Mouse (Mus musculus): ENCODE results near the gene Kdelr2. TPM values are rescaled to one million over a fixed set of nuclear protein-coding genes. Genes with fewer than 3 reads are reported as not detected.

Gene Kdelr2
- total and polyA plus RNA-seq, 3 experiments: 49.6 to 52.3 (median 50.5) TPM

DNA sequence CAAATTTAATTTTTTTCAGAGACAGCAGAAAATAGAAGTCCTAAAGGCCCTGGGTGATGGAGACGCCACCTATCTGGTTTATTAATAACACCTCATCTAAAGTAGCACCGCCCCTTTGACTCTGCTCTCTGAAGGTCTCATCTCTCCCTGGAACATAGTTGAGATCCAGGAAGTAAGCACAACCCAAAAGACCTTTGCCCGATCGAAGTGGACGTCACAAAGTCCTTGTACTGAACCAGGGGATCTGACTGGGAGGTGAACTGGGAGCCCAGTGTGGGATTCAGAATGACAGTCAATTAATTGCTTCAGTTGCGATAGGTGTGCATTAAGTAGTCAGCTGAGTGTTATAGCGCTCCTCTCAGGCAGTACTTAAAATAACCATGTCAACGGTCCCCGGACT lies 1.6 kb downstream of the Kdelr2 start:
- Histone ChIP-seq H3K4me3 (peak overlapping the region; percentile 74; the same call in 1 of the 2 replicates), H3K27me3 (ENCODE audit: control insufficient read depth, insufficient read depth, low read length) (no peaks in the 10 kb centered on the region), H3K4me1 (ENCODE audit: control insufficient read depth, insufficient read depth, low read length) (peaks cover 3% of the 10 kb centered on the region; the same call in 1 of the 2 replicates), H3K79me2 (replicated peaks; ENCODE audit: control insufficient read depth, insufficient read depth, low read length) (peaks cover 4% of the 10 kb centered on the region), H3K36me3 (ENCODE audit: control insufficient read depth, insufficient read depth, low read length) (peaks cover 7% of the 10 kb centered on the region), H3K27ac (no peak overlapping the region), H3K9ac (ENCODE audit: low read depth, low read length) (no peak overlapping the region)
- intact Hi-C loops (cut with DNase I): no loop called here
- TF ChIP-seq POLR2A (IDR thresholded peaks at IDR 0.05; ENCODE audit: insufficient read depth, low read depth, low read length) (no peak), CTCF (IDR thresholded peaks at IDR 0.05) (no peak), EP300 (IDR thresholded peaks at IDR 0.05; ENCODE audit: insufficient read depth, low read depth, low read length) (no peak)
- 66% methylated on average over 9 of the region's 9 CpGs for WGBS
- no peak for DNase-seq

DNA sequence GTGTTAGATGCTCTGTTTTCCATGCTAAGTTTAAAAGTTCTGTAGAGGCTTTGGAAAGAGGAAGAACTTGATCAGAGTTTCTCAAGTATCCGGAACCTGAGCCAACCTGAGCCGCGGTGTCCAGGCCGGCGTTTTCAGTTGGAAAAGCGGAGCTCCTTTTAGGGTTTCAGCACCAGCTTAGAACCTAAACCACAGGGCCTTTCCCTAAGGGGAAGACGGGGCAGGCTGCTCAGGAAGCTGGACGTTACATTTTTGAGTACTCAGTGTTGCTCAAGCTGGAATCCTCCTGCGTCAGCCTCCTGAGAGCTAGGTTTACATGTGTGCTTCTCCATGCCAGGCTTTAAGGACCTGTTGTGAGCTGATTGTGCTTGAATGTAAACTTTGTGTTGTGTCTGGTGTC lies 2.9 kb downstream of the Kdelr2 start:
- intact Hi-C loops (cut with DNase I): no loop called here
- peaks cover 3% of the 10 kb centered on the region; the same call in 1 of the 2 replicates for H3K4me1 ChIP-seq (ENCODE audit: control insufficient read depth, insufficient read depth, low read length)
- DNase-seq: no peak
- H3K79me2 ChIP-seq (replicated peaks; ENCODE audit: control insufficient read depth, insufficient read depth, low read length): peaks cover 4% of the 10 kb centered on the region
- no peak overlapping the region for H3K9ac ChIP-seq (ENCODE audit: low read depth, low read length)
- 82% methylated on average over 9 of the region's 9 CpGs for WGBS
- peaks cover 7% of the 10 kb centered on the region for H3K36me3 ChIP-seq (ENCODE audit: control insufficient read depth, insufficient read depth, low read length)
- no peak overlapping the region for H3K4me3 ChIP-seq
- TF ChIP-seq EP300 (IDR thresholded peaks at IDR 0.05; ENCODE audit: insufficient read depth, low read depth, low read length) (no peak), CTCF (IDR thresholded peaks at IDR 0.05) (no peak), POLR2A (IDR thresholded peaks at IDR 0.05; ENCODE audit: insufficient read depth, low read depth, low read length) (no peak)
- H3K27me3 ChIP-seq (ENCODE audit: control insufficient read depth, insufficient read depth, low read length): no peaks in the 10 kb centered on the region
- no peak overlapping the region for H3K27ac ChIP-seq

DNA sequence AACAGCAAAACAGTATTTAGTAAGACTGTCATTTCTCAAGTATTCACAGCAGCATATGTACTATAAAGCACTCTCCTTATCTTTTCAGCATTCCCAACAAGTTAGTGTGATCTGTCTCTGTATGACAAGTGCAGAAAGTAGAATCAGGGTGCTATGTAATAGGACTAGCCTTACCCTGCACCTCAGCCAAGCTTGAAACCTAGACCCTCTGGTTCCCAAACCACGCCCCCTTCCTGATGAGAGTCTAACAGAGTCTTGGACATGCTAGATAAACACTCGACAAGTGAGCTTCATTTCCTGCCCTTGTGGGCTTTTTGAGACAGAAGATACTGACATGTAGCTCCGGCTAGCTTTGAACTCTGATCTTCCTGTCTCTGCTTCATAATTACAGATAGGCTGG lies 5.6 kb downstream of the Kdelr2 start:
- Histone ChIP-seq H3K79me2 (replicated peaks; ENCODE audit: control insufficient read depth, insufficient read depth, low read length) (peaks cover 4% of the 10 kb centered on the region), H3K27me3 (ENCODE audit: control insufficient read depth, insufficient read depth, low read length) (no peaks in the 10 kb centered on the region), H3K36me3 (ENCODE audit: control insufficient read depth, insufficient read depth, low read length) (peaks cover 7% of the 10 kb centered on the region), H3K4me1 (ENCODE audit: control insufficient read depth, insufficient read depth, low read length) (peaks cover 5% of the 10 kb centered on the region; the same call in 1 of the 2 replicates), H3K9ac (ENCODE audit: low read depth, low read length) (no peak overlapping the region), H3K4me3 (no peak overlapping the region), H3K27ac (no peak overlapping the region)
- intact Hi-C loops (cut with DNase I): no loop called here
- 42% methylated on average over 3 of the region's 3 CpGs for WGBS
- TF ChIP-seq EP300 (IDR thresholded peaks at IDR 0.05; ENCODE audit: insufficient read depth, low read depth, low read length) (no peak), POLR2A (IDR thresholded peaks at IDR 0.05; ENCODE audit: insufficient read depth, low read depth, low read length) (no peak), CTCF (IDR thresholded peaks at IDR 0.05) (no peak)
- DNase-seq: no peak

DNA sequence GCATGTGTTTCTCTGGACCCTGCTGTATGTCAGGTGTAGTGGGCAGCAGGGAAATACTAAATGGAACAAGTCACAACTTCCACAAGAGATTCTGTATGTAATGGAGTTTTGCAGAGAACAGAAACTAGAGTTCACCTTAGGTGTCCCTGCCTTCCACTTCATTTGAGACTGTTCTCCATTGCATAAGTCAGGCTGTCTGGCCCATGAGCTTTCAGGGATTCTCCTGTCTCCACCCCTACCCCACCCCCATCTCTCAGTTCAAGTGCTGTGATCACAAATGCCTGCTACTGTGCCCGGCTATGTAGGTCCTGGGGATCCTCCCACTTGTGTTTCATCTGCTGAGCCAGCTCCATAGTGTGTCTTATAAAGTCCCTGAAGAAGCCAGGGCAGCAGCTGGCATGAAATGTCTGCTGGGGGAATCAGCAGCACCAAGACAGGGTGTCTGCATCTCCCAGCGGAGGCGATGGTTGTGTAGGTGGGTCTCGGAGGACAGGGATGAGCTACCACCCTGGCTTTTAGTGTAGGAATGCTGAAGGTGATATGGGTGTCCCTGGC lies 7.3 kb downstream of the Kdelr2 start:
- Histone ChIP-seq H3K27ac (no peak overlapping the region), H3K4me1 (ENCODE audit: control insufficient read depth, insufficient read depth, low read length) (peaks cover 3% of the 10 kb centered on the region; the same call in 1 of the 2 replicates), H3K27me3 (ENCODE audit: control insufficient read depth, insufficient read depth, low read length) (no peaks in the 10 kb centered on the region), H3K4me3 (no peak overlapping the region), H3K79me2 (replicated peaks; ENCODE audit: control insufficient read depth, insufficient read depth, low read length) (peaks cover 4% of the 10 kb centered on the region), H3K9ac (ENCODE audit: low read depth, low read length) (no peak overlapping the region), H3K36me3 (ENCODE audit: control insufficient read depth, insufficient read depth, low read length) (peaks cover 4% of the 10 kb centered on the region)
- WGBS: 70% methylated on average over 4 of the region's 4 CpGs
- intact Hi-C loops (cut with DNase I): no loop called here
- DNase-seq: no peak
- TF ChIP-seq CTCF (IDR thresholded peaks at IDR 0.05): no peak
- TF ChIP-seq EP300 (IDR thresholded peaks at IDR 0.05; ENCODE audit: insufficient read depth, low read depth, low read length): no peak
- TF ChIP-seq POLR2A (IDR thresholded peaks at IDR 0.05; ENCODE audit: insufficient read depth, low read depth, low read length): no peak

DNA sequence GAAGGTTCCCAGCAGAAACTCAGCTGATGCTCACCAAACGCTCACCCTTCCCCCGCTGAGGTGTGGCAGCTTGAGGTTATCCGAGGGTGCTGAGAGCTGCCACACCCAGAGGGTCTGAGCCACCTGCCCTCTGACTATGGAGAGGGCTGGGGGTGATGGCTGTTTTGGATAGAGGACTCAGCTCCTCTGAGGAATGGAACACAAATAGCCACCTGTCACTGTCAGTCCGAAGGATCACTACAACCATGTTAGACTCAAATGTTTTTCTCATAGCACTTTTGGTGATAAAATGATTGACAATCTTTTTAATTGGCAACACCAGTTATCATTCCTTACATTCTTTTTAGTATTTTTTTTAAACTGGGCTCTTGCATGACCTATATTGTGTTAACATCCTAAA lies 17.8 kb downstream of the Kdelr2 start:
- Histone ChIP-seq H3K27me3 (ENCODE audit: control insufficient read depth, insufficient read depth, low read length) (no peaks in the 10 kb centered on the region), H3K9ac (ENCODE audit: low read depth, low read length) (no peak overlapping the region), H3K79me2 (replicated peaks; ENCODE audit: control insufficient read depth, insufficient read depth, low read length) (no peaks in the 10 kb centered on the region), H3K36me3 (ENCODE audit: control insufficient read depth, insufficient read depth, low read length) (0 out of 2 replicates have a peak, but pooled peaks cover 1% of the 10 kb centered on the region), H3K4me1 (ENCODE audit: control insufficient read depth, insufficient read depth, low read length) (peaks cover 1% of the 10 kb centered on the region; the same call in 1 of the 2 replicates), H3K27ac (no peak overlapping the region), H3K4me3 (no peak overlapping the region)
- intact Hi-C loops (cut with DNase I): loop anchor here (5.0 kb wide), 2 partner anchors 44 to 89 kb away; no protein-coding TSS in a partner anchor
- no peak for DNase-seq
- 69% methylated on average over 4 of the region's 4 CpGs for WGBS
- TF ChIP-seq CTCF (IDR thresholded peaks at IDR 0.05): no peak
- TF ChIP-seq EP300 (IDR thresholded peaks at IDR 0.05; ENCODE audit: insufficient read depth, low read depth, low read length): no peak
- TF ChIP-seq POLR2A (IDR thresholded peaks at IDR 0.05; ENCODE audit: insufficient read depth, low read depth, low read length): no peak

DNA sequence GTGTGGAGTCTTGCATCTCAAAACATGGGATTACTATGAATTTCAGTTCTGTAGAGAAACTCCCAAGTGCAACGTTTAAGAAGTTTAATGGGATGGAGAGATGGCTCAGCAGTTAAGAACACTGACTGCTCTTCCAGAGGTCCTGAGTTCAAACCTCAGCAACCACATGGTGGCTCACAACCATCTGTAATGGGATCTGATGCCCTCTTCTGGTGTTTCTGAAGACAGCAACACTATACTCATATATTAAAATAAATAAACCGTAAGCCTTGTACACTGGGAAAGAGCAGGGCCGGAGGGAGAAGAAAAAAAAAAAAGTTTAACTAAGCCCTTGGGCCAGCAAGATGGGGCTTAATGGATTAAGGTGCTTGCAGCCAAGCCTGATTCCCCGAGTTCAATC lies 19.4 kb downstream of the Kdelr2 start:
- Histone ChIP-seq H3K27ac (no peak overlapping the region), H3K9ac (ENCODE audit: low read depth, low read length) (no peak overlapping the region), H3K4me3 (no peak overlapping the region), H3K79me2 (replicated peaks; ENCODE audit: control insufficient read depth, insufficient read depth, low read length) (no peaks in the 10 kb centered on the region), H3K36me3 (ENCODE audit: control insufficient read depth, insufficient read depth, low read length) (no peaks in the 10 kb centered on the region), H3K4me1 (ENCODE audit: control insufficient read depth, insufficient read depth, low read length) (peaks cover 1% of the 10 kb centered on the region; the same call in 1 of the 2 replicates), H3K27me3 (ENCODE audit: control insufficient read depth, insufficient read depth, low read length) (no peaks in the 10 kb centered on the region)
- DNase-seq: no peak
- no peak for TF ChIP-seq POLR2A (IDR thresholded peaks at IDR 0.05; ENCODE audit: insufficient read depth, low read depth, low read length)
- peak; percentile 10; the same call in 1 of the 2 replicates for TF ChIP-seq CTCF (IDR thresholded peaks at IDR 0.05)
- 73% methylated on average over 4 of the region's 4 CpGs for WGBS
- intact Hi-C loops (cut with DNase I): loop anchor here (5.0 kb wide), 2 partner anchors 46 to 91 kb away; no protein-coding TSS in a partner anchor
